Mouse (Mus musculus): ENCODE data around the gene CN725425. TPM values are rescaled to one million over a fixed set of nuclear protein-coding genes. Genes with fewer than 3 reads are reported as not detected.

The CN725425 gene
- polyA plus RNA-seq, 1 experiment from 2014 or later, result not detected

Other genes starting within 250 kb of the CN725425 start
- 13.3 and 16.3 TPM in 2 replicates for gene Kif21a, start 149.5 kb upstream of the CN725425 start, polyA plus RNA-seq (2014; fragmentation: Nextera tagmentation; extraction: Ambion mirVana)
- 9.2 and 10.1 TPM in 2 replicates for gene Abcd2, start 7.7 kb upstream of the CN725425 start, polyA plus RNA-seq (2014; fragmentation: Nextera tagmentation; extraction: Ambion mirVana)

Data from embryonic facial prominence, embryonic 11.5 days (tissue).